Mouse (Mus musculus) C2C12 (cell line): ENCODE measurements around the gene Lsm7.

Experiments used
- CTCF ChIP-seq: IDR thresholded peaks from one replicate; pipeline ENCODE4 v1.5.1; 2011; ENCODE audit not compliant: control insufficient read depth, insufficient read depth, insufficient read length
- FOSL1 ChIP-seq: IDR thresholded peaks from one replicate; pipeline ENCODE4 v1.8.0; 2011; ENCODE audit warnings: mild to moderate bottlenecking, low read length; ENCODE audit not compliant: poor library complexity, insufficient read depth, severe bottlenecking
- MYOG ChIP-seq: IDR thresholded peaks from one replicate; pipeline ENCODE4 v1.6.1; 2011; ENCODE audit not compliant: control insufficient read depth, insufficient read length; ENCODE audit errors: extremely low read depth
- USF1 ChIP-seq: IDR thresholded peaks from one replicate; pipeline ENCODE4 v1.6.1; 2011; ENCODE audit warnings: low read depth, mild to moderate bottlenecking, control low read depth, moderate library complexity

GRCm38 (mm10) chr10:80823847-80824643 lies 31.0 kb downstream of the Lsm7 start:
- TF ChIP-seq CTCF (no peak), USF1 (no peak), FOSL1 (no peak), MYOG (no peak)
